Mouse (Mus musculus) liver, embryonic 16.5 days (tissue): ENCODE results near the gene Tubb1. TPM values are rescaled to one million over a fixed set of nuclear protein-coding genes. Genes with fewer than 3 reads are reported as not detected.
A peak's percentile ranks its signal among the peaks of the same experiment; 100 is the strongest.

Experiments used
- ATAC-seq: fragments of 200-750 bp; cut with Nextera tagmentation; 2 replicates; pipeline ENCODE4 v1.8.0; 2017; ENCODE audit warnings: low read depth, mild to moderate bottlenecking, moderate number of reproducible peaks, moderate library complexity
- H3K27ac ChIP-seq: fragments of 300-500 bp; sonication (generic); 2 replicates; pipeline ENCODE4 v1.5.1; 2014; ENCODE audit warnings: mild to moderate bottlenecking, low read length
- H3K27me3 ChIP-seq: fragments of 300-500 bp; sonication (generic); 2 replicates; pipeline ENCODE4 v1.6.1; 2014; ENCODE audit warnings: low read depth, low read length, mixed read lengths; ENCODE audit not compliant: control insufficient read depth, insufficient read depth
- H3K36me3 ChIP-seq: fragments of 300-500 bp; sonication (generic); 2 replicates; pipeline ENCODE4 v1.6.1; 2014; ENCODE audit warnings: mild to moderate bottlenecking; ENCODE audit not compliant: control insufficient read depth, insufficient read depth
- H3K4me1 ChIP-seq: fragments of 300-500 bp; sonication (generic); 2 replicates; pipeline ENCODE4 v1.6.1; 2014; ENCODE audit warnings: low read depth, low read length, mixed read lengths; ENCODE audit not compliant: control insufficient read depth
- H3K4me2 ChIP-seq: fragments of 300-500 bp; sonication (generic); 2 replicates; pipeline ENCODE4 v1.6.1; 2014; ENCODE audit warnings: low read depth, low read length, mixed read lengths
- H3K4me3 ChIP-seq: fragments of 300-500 bp; sonication (generic); 2 replicates; pipeline ENCODE4 v1.5.1; 2014; ENCODE audit warnings: low read depth, mild to moderate bottlenecking, low read length
- H3K9ac ChIP-seq: fragments of 300-500 bp; sonication (generic); 2 replicates; pipeline ENCODE4 v1.6.1; 2014; ENCODE audit warnings: low read depth, low read length
- H3K9me3 ChIP-seq: fragments of 300-500 bp; sonication (generic); replicated peaks from 2 replicates; pipeline ENCODE4 v1.6.1; 2016; ENCODE audit warnings: low read length; ENCODE audit not compliant: control insufficient read depth
- WGBS: fragments of 180-500 bp; shearing (Covaris S2); extraction: QIAGEN DNeasy Blood & Tissue Kit; methylation state at CpG from one replicate; pipeline ENCODE4 v1.1.7; 2014; ENCODE audit not compliant: insufficient replicate concordance; 5-methylcytosine and 5-hydroxymethylcytosine counted together
- polyA plus RNA-seq: library from polyadenylated mRNA; unstranded; fragments of >200 nt; fragmentation: Nextera tagmentation; extraction: Ambion mirVana; gene quantifications from 2 replicates; pipeline ENCODE4 v1.2.1, GENCODE M21; 2015

The Tubb1 gene
- polyA plus RNA-seq, 1 experiment from 2014 or later: 23.5 TPM

GRCm38 (mm10) chr2:174439450-174439838 lies 11.1 kb upstream of the Tubb1 start:
- no peak overlapping the region for H3K9ac ChIP-seq
- ATAC-seq: no peak
- no peaks in the 10 kb centered on the region for H3K36me3 ChIP-seq
- H3K27me3 ChIP-seq: no peaks in the 10 kb centered on the region
- no peaks in the 10 kb centered on the region for H3K9me3 ChIP-seq
- no peak overlapping the region; the same call in 1 of the 2 replicates for H3K4me3 ChIP-seq
- H3K4me1 ChIP-seq: peaks cover 33% of the 10 kb centered on the region
- peak overlapping the region; percentile 92 for H3K4me2 ChIP-seq
- WGBS: 22% methylated on average over 5 of the region's 5 CpGs
- H3K27ac ChIP-seq: peak overlapping the region; percentile 37

- WGBS: 74% methylated on average over 9 of the region's 9 CpGs
- Histone ChIP-seq H3K4me3 (no peak overlapping the region), H3K9me3 (no peaks in the 10 kb centered on the region), H3K4me1 (peaks cover 33% of the 10 kb centered on the region), H3K27ac (peak overlapping the region; percentile 23; the same call in 1 of the 2 replicates), H3K27me3 (no peaks in the 10 kb centered on the region), H3K36me3 (no peaks in the 10 kb centered on the region), H3K4me2 (no peak overlapping the region), H3K9ac (no peak overlapping the region)
- ATAC-seq: no peak
Observed at GRCm38 (mm10) chr2:174439961-174440360, 10.5 kb upstream of the Tubb1 start.

GRCm38 (mm10) chr2:174441898-174442297 lies 8.6 kb upstream of the Tubb1 start:
- H3K27ac ChIP-seq: no peak overlapping the region
- no peak overlapping the region for H3K4me3 ChIP-seq
- peaks cover 29% of the 10 kb centered on the region for H3K4me1 ChIP-seq
- no peak overlapping the region for H3K9ac ChIP-seq
- WGBS: 57% methylated on average over 4 of the region's 4 CpGs
- no peaks in the 10 kb centered on the region for H3K27me3 ChIP-seq
- H3K4me2 ChIP-seq: no peak overlapping the region
- no peaks in the 10 kb centered on the region for H3K9me3 ChIP-seq
- no peaks in the 10 kb centered on the region for H3K36me3 ChIP-seq
- no peak for ATAC-seq

GRCm38 (mm10) chr2:174442460-174442859 lies 8.0 kb upstream of the Tubb1 start:
- 81% methylated on average over 9 of the region's 9 CpGs for WGBS
- no peaks in the 10 kb centered on the region for H3K27me3 ChIP-seq
- H3K4me1 ChIP-seq: peaks cover 23% of the 10 kb centered on the region
- H3K27ac ChIP-seq: no peak overlapping the region
- no peak overlapping the region for H3K9ac ChIP-seq
- no peak overlapping the region for H3K4me2 ChIP-seq
- no peak for ATAC-seq
- no peaks in the 10 kb centered on the region for H3K9me3 ChIP-seq
- H3K36me3 ChIP-seq: no peaks in the 10 kb centered on the region
- no peak overlapping the region for H3K4me3 ChIP-seq

- H3K36me3 ChIP-seq: no peaks in the 10 kb centered on the region
- ATAC-seq: no peak
- no peak overlapping the region for H3K4me2 ChIP-seq
- H3K9ac ChIP-seq: no peak overlapping the region
- H3K27ac ChIP-seq: no peak overlapping the region
- H3K27me3 ChIP-seq: no peaks in the 10 kb centered on the region
- H3K4me3 ChIP-seq: no peak overlapping the region
- WGBS: 50% methylated on average over 2 of the region's 2 CpGs
- H3K4me1 ChIP-seq: peaks cover 18% of the 10 kb centered on the region
- no peaks in the 10 kb centered on the region for H3K9me3 ChIP-seq
Observed at GRCm38 (mm10) chr2:174443046-174443445, 7.4 kb upstream of the Tubb1 start.

- no peak overlapping the region for H3K4me2 ChIP-seq
- no peak overlapping the region for H3K27ac ChIP-seq
- no peak overlapping the region for H3K4me3 ChIP-seq
- H3K36me3 ChIP-seq: no peaks in the 10 kb centered on the region
- no peak for ATAC-seq
- peaks cover 6% of the 10 kb centered on the region for H3K4me1 ChIP-seq
- H3K9me3 ChIP-seq: no peaks in the 10 kb centered on the region
- no peaks in the 10 kb centered on the region for H3K27me3 ChIP-seq
- 53% methylated on average over 7 of the region's 7 CpGs for WGBS
- H3K9ac ChIP-seq: no peak overlapping the region
Observed at GRCm38 (mm10) chr2:174444359-174444758, 6.1 kb upstream of the Tubb1 start.

- Histone ChIP-seq H3K9me3 (no peaks in the 10 kb centered on the region), H3K4me3 (no peak overlapping the region), H3K4me2 (no peak overlapping the region), H3K36me3 (no peaks in the 10 kb centered on the region), H3K27ac (no peak overlapping the region), H3K4me1 (peaks cover 1% of the 10 kb centered on the region), H3K9ac (no peak overlapping the region), H3K27me3 (no peaks in the 10 kb centered on the region)
- ATAC-seq: no peak
- 53% methylated on average over 6 of the region's 6 CpGs for WGBS
Observed at GRCm38 (mm10) chr2:174445018-174445417, 5.5 kb upstream of the Tubb1 start.

GRCm38 (mm10) chr2:174446492-174446891 lies 4.0 kb upstream of the Tubb1 start:
- Histone ChIP-seq H3K27ac (no peak overlapping the region), H3K36me3 (no peaks in the 10 kb centered on the region), H3K4me2 (no peak overlapping the region), H3K9ac (no peak overlapping the region), H3K4me3 (no peak overlapping the region), H3K4me1 (peaks cover 8% of the 10 kb centered on the region), H3K27me3 (no peaks in the 10 kb centered on the region), H3K9me3 (no peaks in the 10 kb centered on the region)
- 50% methylated on average over 7 of the region's 7 CpGs for WGBS
- ATAC-seq: no peak

- 67% methylated on average over 8 of the region's 8 CpGs for WGBS
Observed at GRCm38 (mm10) chr2:174446905-174447304, 3.6 kb upstream of the Tubb1 start.

More at GRCm38 (mm10) chr2:174446905-174447304, 3.6 kb upstream of the Tubb1 start:
- no peak for ATAC-seq
- Histone ChIP-seq H3K9me3 (no peaks in the 10 kb centered on the region), H3K36me3 (no peaks in the 10 kb centered on the region), H3K27me3 (no peaks in the 10 kb centered on the region), H3K4me1 (peaks cover 12% of the 10 kb centered on the region), H3K4me2 (no peak overlapping the region), H3K27ac (no peak overlapping the region), H3K4me3 (no peak overlapping the region), H3K9ac (no peak overlapping the region)
